8 mouse cellular contexts compared by ENCODE assay signal in the genomic region with DNA sequence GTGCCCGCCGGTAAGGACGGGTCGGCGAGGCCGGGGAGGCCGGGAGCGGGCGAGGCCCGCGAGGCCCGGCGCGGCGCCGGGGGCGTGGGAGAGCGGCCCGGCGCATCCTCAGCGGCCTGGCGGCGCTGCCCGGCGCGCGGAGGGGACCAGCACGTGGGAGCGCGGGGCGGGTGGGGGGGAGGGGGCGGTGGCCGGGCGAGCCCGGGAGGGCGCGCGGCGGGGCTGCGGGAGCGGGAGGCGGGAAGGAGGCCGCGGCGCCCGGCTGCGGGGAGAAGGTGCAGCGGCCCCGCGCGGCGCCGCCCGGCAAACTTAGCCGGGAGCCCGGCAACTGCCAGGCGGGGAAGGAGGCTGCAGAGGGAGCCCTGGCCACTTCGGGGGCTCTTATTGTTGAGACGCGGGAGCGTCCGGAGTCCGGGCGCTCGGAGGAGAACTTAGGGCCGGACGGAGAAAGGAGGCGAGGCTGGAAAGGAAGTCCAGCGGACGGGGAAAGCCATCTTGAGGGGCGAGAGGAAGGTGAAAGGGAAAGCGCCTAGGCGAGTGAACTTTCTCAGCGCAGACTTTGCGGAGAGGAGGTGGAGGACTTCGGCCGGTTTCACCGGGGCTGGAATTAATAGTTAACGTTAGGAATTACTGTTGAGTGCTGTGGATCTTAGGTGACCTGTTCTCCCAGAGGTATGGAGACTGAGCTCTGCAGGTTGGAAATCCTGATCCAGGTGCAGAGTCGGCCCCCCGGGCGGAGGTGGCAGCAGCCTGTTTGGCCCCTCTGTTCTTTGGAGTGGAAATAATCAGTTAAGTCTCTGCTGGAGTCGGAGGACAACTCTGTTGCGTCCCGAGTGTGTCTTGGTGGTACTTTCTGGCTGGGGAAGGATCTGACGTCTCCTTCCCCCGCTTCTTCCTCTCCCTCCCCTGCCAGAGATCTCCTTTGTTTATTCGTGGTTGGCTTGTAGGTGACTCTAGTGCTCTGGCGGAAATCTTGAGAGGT. TPM values are rescaled to one million over a fixed set of nuclear protein-coding genes. Genes with fewer than 3 reads are reported as not detected.
A peak's percentile ranks its signal among the peaks of the same experiment; 100 is the strongest.
DNase-seq lines count a peak whose midpoint lies in the region; ATAC-seq and TF ChIP-seq lines count a peak whose summit lies in the region.

No protein-coding gene starts in this region.

- 0 out of 2 replicates have a peak, but pooled peaks have one; percentile 34 for TF ChIP-seq POLR2A in embryonic fibroblast, embryonic 13.5 days (IDR thresholded peaks at IDR 0.05; ENCODE audit: low read depth, low read length)

- peak; percentile 15 to 24 for DNase-seq in adrenal gland, postnatal 4 days (ENCODE audit: low spot score in 2 of 2)
- DNase-seq in neural tube, embryonic 11.5 days (ENCODE audit: low spot score): peak; percentile 62

- H3K79me3 ChIP-seq in C2C12 (ENCODE audit: low read depth): peaks cover 50% of the 10 kb centered on the region

- no peaks in the 10 kb centered on the region for H3K27me3 ChIP-seq in C2C12 (ENCODE audit: control insufficient read depth, insufficient read depth, insufficient read length)
- H3K27me3 ChIP-seq in heart, embryonic 12.5 days (replicated peaks): no peaks in the 10 kb centered on the region
- no peaks in the 10 kb centered on the region for H3K27me3 ChIP-seq in kidney, embryonic 16.5 days (ENCODE audit: insufficient read depth, low read length)
- no peaks in the 10 kb centered on the region for H3K27me3 ChIP-seq in liver, embryonic 15.5 days
- no peaks in the 10 kb centered on the region for H3K27me3 ChIP-seq in neural tube, embryonic 11.5 days (ENCODE audit: control insufficient read depth, insufficient read depth, low read length)
- H3K27me3 ChIP-seq in stomach, embryonic 16.5 days (ENCODE audit: control insufficient read depth, insufficient read depth, low read length): no peaks in the 10 kb centered on the region

- H3K9ac ChIP-seq in heart, embryonic 12.5 days: peak overlapping the region; percentile 98
- H3K9ac ChIP-seq in kidney, embryonic 16.5 days (replicated peaks; ENCODE audit: low read length): peak overlapping the region; percentile 96
- H3K9ac ChIP-seq in liver, embryonic 15.5 days: peak overlapping the region; percentile 97
- H3K9ac ChIP-seq in neural tube, embryonic 11.5 days (ENCODE audit: low read length): peak overlapping the region; percentile 93
- peak overlapping the region; percentile 94 for H3K9ac ChIP-seq in stomach, embryonic 16.5 days (ENCODE audit: low read length)

- peak overlapping the region; percentile 80 for H3K4me2 ChIP-seq in heart, embryonic 12.5 days
- peak overlapping the region; percentile 84 for H3K4me2 ChIP-seq in kidney, embryonic 16.5 days (replicated peaks; ENCODE audit: low read depth, low read length)
- peak overlapping the region; percentile 78 for H3K4me2 ChIP-seq in liver, embryonic 15.5 days
- H3K4me2 ChIP-seq in neural tube, embryonic 11.5 days (ENCODE audit: low read depth): peak overlapping the region; percentile 88
- peak overlapping the region; percentile 88 for H3K4me2 ChIP-seq in stomach, embryonic 16.5 days (ENCODE audit: low read depth, low read length)

- H3K4me1 ChIP-seq in embryonic fibroblast, embryonic 13.5 days (ENCODE audit: control insufficient read depth, insufficient read depth, low read length): no peaks in the 10 kb centered on the region
- H3K4me1 ChIP-seq in heart, embryonic 12.5 days (replicated peaks): peaks cover 3% of the 10 kb centered on the region
- peaks cover 13% of the 10 kb centered on the region for H3K4me1 ChIP-seq in kidney, embryonic 16.5 days (ENCODE audit: insufficient read depth, low read length)
- peaks cover 38% of the 10 kb centered on the region for H3K4me1 ChIP-seq in liver, embryonic 15.5 days (replicated peaks)
- H3K4me1 ChIP-seq in neural tube, embryonic 11.5 days (ENCODE audit: control insufficient read depth, insufficient read depth, low read length): peaks cover 3% of the 10 kb centered on the region; the same call in 1 of the 2 replicates
- H3K4me1 ChIP-seq in stomach, embryonic 16.5 days (ENCODE audit: control insufficient read depth, insufficient read depth, low read length): peaks cover 5% of the 10 kb centered on the region

- peak; percentile 62 for ATAC-seq in heart, embryonic 12.5 days (ENCODE audit: insufficient number of reproducible peaks, low FRiP score)
- peak; percentile 64 for ATAC-seq in kidney, embryonic 16.5 days (ENCODE audit: low FRiP score, low TSS enrichment)
- ATAC-seq in liver, embryonic 15.5 days (ENCODE audit: insufficient read depth): peak; percentile 51
- ATAC-seq in neural tube, embryonic 11.5 days (ENCODE audit: insufficient read depth, low FRiP score, low TSS enrichment): peak; percentile 70
- peak; percentile 53; the same call in 1 of the 2 replicates for ATAC-seq in stomach, embryonic 16.5 days (ENCODE audit: insufficient read depth, low FRiP score)

- under 1% methylated on average over 84 of the region's 89 CpGs for WGBS in heart, embryonic 12.5 days
- under 1% methylated on average over 57 of the region's 89 CpGs for WGBS in kidney, embryonic 16.5 days
- under 1% methylated on average over 75 of the region's 89 CpGs for WGBS in liver, embryonic 15.5 days (ENCODE audit: insufficient replicate concordance)
- under 1% methylated on average over 45 of the region's 89 CpGs for WGBS in neural tube, embryonic 11.5 days
- under 1% methylated on average over 58 of the region's 89 CpGs for WGBS in stomach, embryonic 16.5 days

- H3K9me3 ChIP-seq in heart, embryonic 12.5 days (replicated peaks): no peaks in the 10 kb centered on the region
- H3K9me3 ChIP-seq in kidney, embryonic 16.5 days (ENCODE audit: low read length): no peaks in the 10 kb centered on the region
- H3K9me3 ChIP-seq in liver, embryonic 15.5 days (replicated peaks): no peaks in the 10 kb centered on the region
- H3K9me3 ChIP-seq in neural tube, embryonic 11.5 days (ENCODE audit: control insufficient read depth, low read length): no peaks in the 10 kb centered on the region
- no peaks in the 10 kb centered on the region for H3K9me3 ChIP-seq in stomach, embryonic 16.5 days (replicated peaks; ENCODE audit: control insufficient read depth, low read length)

- peak overlapping the region; percentile 71 for H3K4me3 ChIP-seq in C2C12 (ENCODE audit: insufficient read depth, poor library complexity, severe bottlenecking)
- peak overlapping the region; percentile 96 for H3K4me3 ChIP-seq in embryonic fibroblast, embryonic 13.5 days (ENCODE audit: insufficient read depth, low read length)
- H3K4me3 ChIP-seq in heart, embryonic 12.5 days: peak overlapping the region; percentile 99
- H3K4me3 ChIP-seq in kidney, embryonic 16.5 days (ENCODE audit: low read length): peak overlapping the region; percentile 90
- peak overlapping the region; percentile 94 for H3K4me3 ChIP-seq in liver, embryonic 15.5 days (replicated peaks)
- H3K4me3 ChIP-seq in neural tube, embryonic 11.5 days (ENCODE audit: low read depth, low read length): peak overlapping the region; percentile 93
- peak overlapping the region; percentile 77 for H3K4me3 ChIP-seq in stomach, embryonic 16.5 days (replicated peaks; ENCODE audit: low read length)

- peaks cover 57% of the 10 kb centered on the region for H3K79me2 ChIP-seq in C2C12 (ENCODE audit: control insufficient read depth, insufficient read depth)

- peak overlapping the region; percentile 89 for H3ac ChIP-seq in C2C12 (ENCODE audit: control insufficient read depth, insufficient read length, low read depth)

- TF ChIP-seq CTCF in C2C12 (IDR thresholded peaks at IDR 0.05; ENCODE audit: control insufficient read depth, insufficient read depth, insufficient read length): no peak
- no peak for TF ChIP-seq CTCF in embryonic fibroblast, embryonic 13.5 days (IDR thresholded peaks at IDR 0.05; ENCODE audit: borderline replicate concordance, insufficient read depth, low read length)

- H3K36me3 ChIP-seq in C2C12 (ENCODE audit: control insufficient read depth, insufficient read depth): peaks cover 36% of the 10 kb centered on the region
- H3K36me3 ChIP-seq in heart, embryonic 12.5 days: peaks cover 14% of the 10 kb centered on the region
- H3K36me3 ChIP-seq in kidney, embryonic 16.5 days (ENCODE audit: insufficient read depth, low read length): peaks cover 11% of the 10 kb centered on the region
- peaks cover 22% of the 10 kb centered on the region for H3K36me3 ChIP-seq in liver, embryonic 15.5 days (replicated peaks)
- peaks cover 5% of the 10 kb centered on the region; the same call in 1 of the 2 replicates for H3K36me3 ChIP-seq in neural tube, embryonic 11.5 days (ENCODE audit: control insufficient read depth, insufficient read depth, low read length)
- peaks cover 8% of the 10 kb centered on the region; the same call in 1 of the 2 replicates for H3K36me3 ChIP-seq in stomach, embryonic 16.5 days (ENCODE audit: control insufficient read depth, insufficient read depth, low read length)

- H3K27ac ChIP-seq in embryonic fibroblast, embryonic 13.5 days (ENCODE audit: insufficient read depth, low read length): peak overlapping the region; percentile 77; the same call in 1 of the 2 replicates
- peak overlapping the region; percentile 98 for H3K27ac ChIP-seq in heart, embryonic 12.5 days (ENCODE audit: poor library complexity, severe bottlenecking)
- peak overlapping the region; percentile 92 for H3K27ac ChIP-seq in kidney, embryonic 16.5 days (ENCODE audit: low read length)
- H3K27ac ChIP-seq in liver, embryonic 15.5 days (replicated peaks): peak overlapping the region; percentile 98
- peak overlapping the region; percentile 97 for H3K27ac ChIP-seq in neural tube, embryonic 11.5 days (ENCODE audit: low read depth, low read length)
- peak overlapping the region; percentile 94 for H3K27ac ChIP-seq in stomach, embryonic 16.5 days (ENCODE audit: low read length)

TF ChIP-seq in C2C12, 6 proteins besides CTCF, POLR2A, EP300 and RAD21:
- no peak for TF ChIP-seq USF1 (IDR thresholded peaks at IDR 0.05; ENCODE audit: low read depth)
- no peak for TF ChIP-seq MYOG (IDR thresholded peaks at IDR 0.05; ENCODE audit: control insufficient read depth, extremely low read depth, insufficient read length)
- TF ChIP-seq CEBPB (IDR thresholded peaks at IDR 0.05; ENCODE audit: low read depth): no peak
- TF ChIP-seq MAX (IDR thresholded peaks at IDR 0.05): no peak
- TF ChIP-seq FOSL1 (IDR thresholded peaks at IDR 0.05; ENCODE audit: insufficient read depth, low read length, poor library complexity, severe bottlenecking): no peak
- no peak for TF ChIP-seq MYOD1 (IDR thresholded peaks at IDR 0.05; ENCODE audit: control insufficient read depth, insufficient read length, low read depth)

RNA-seq across cellular contexts. Expression of a gene that starts 0.8 kb away (rescaled TPM):
- polyA plus RNA-seq in C2C12 (2012; fragmentation: generic; extraction: Trizol): 6.9 TPM
- total RNA-seq in adrenal gland, postnatal 4 days (2021): 10 to 100 TPM; 39.4 TPM
- 33.8 TPM in 2 replicates for polyA plus RNA-seq in embryonic fibroblast, embryonic 13.5 days (2011; ENCODE audit: insufficient read length, low read depth, missing spikeins)
- 27.8 and 28.0 TPM in 2 replicates for polyA plus RNA-seq in heart, embryonic 12.5 days (2016; fragmentation: Nextera tagmentation; extraction: Ambion mirVana)
- polyA plus RNA-seq in kidney, embryonic 16.5 days (2015; fragmentation: Nextera tagmentation; extraction: Ambion mirVana): 19.4 and 23.5 TPM in 2 replicates
- polyA plus RNA-seq in liver, embryonic 15.5 days (2015; fragmentation: Nextera tagmentation; extraction: Ambion mirVana): 11.9 and 12.7 TPM in 2 replicates
- polyA plus RNA-seq in neural tube, embryonic 11.5 days (2014; fragmentation: Nextera tagmentation; extraction: Ambion mirVana): 38.8 and 39.7 TPM in 2 replicates
- polyA plus RNA-seq in stomach, embryonic 16.5 days (2015; fragmentation: Nextera tagmentation; extraction: Ambion mirVana): 11.8 and 14.6 TPM in 2 replicates

Comparison
In these comparisons a context has a peak if more than half of its experiments do, and no peak if none do; other contexts are left out.
1. Peak in every context shown above with its lines: DNase-seq, ATAC-seq, H3K4me3 ChIP-seq and H3K27ac ChIP-seq.